Mouse (Mus musculus): ENCODE measurements around the gene Tmem236. TPM values are rescaled to one million over a fixed set of nuclear protein-coding genes. Genes with fewer than 3 reads are reported as not detected.

Gene Tmem236
- polyA plus RNA-seq, 1 experiment from 2014 or later, result not detected

GRCm38 (mm10) chr2:14229149-14229548 lies 54.8 kb downstream of the Tmem236 start, which contains the start of gene Mrc1:
Mrc1 (plus strand) TSS chr2:14229392.
- no peak within 1 kb of the TSS for H3K9ac ChIP-seq (ENCODE audit: low read length)
- no peaks in the 10 kb centered on the region for H3K36me3 ChIP-seq (ENCODE audit: control insufficient read depth, insufficient read depth, low read length)
- H3K4me2 ChIP-seq (ENCODE audit: low read depth), result no peak within 1 kb of the TSS
- ATAC-seq (ENCODE audit: insufficient read depth, low FRiP score, low TSS enrichment), result no peak
- H3K4me3 ChIP-seq (ENCODE audit: low read depth, low read length), result no peak within 1 kb of the TSS
- no peaks in the 10 kb centered on the region for H3K9me3 ChIP-seq (ENCODE audit: control insufficient read depth, low read length)
- no peaks in the 10 kb centered on the region for H3K27me3 ChIP-seq (ENCODE audit: control insufficient read depth, insufficient read depth, low read length)
- H3K4me1 ChIP-seq (ENCODE audit: control insufficient read depth, insufficient read depth, low read length), result no peaks in the 10 kb centered on the region
- H3K27ac ChIP-seq (ENCODE audit: low read depth, low read length), result no peak within 1 kb of the TSS
- WGBS, result 57% methylated on average over 3 of the region's 3 CpGs
- no peak for DNase-seq (ENCODE audit: low spot score)

GRCm38 (mm10) chr2:14229979-14230378 lies 55.7 kb downstream of the Tmem236 start:
- no peaks in the 10 kb centered on the region for H3K4me1 ChIP-seq (ENCODE audit: control insufficient read depth, insufficient read depth, low read length)
- H3K9me3 ChIP-seq (ENCODE audit: control insufficient read depth, low read length), result no peaks in the 10 kb centered on the region
- H3K36me3 ChIP-seq (ENCODE audit: control insufficient read depth, insufficient read depth, low read length), result no peaks in the 10 kb centered on the region
- 93% methylated on average over 14 of the region's 14 CpGs for WGBS
- DNase-seq (ENCODE audit: low spot score), result no peak
- no peak overlapping the region for H3K9ac ChIP-seq (ENCODE audit: low read length)
- H3K27me3 ChIP-seq (ENCODE audit: control insufficient read depth, insufficient read depth, low read length), result no peaks in the 10 kb centered on the region
- H3K4me3 ChIP-seq (ENCODE audit: low read depth, low read length), result no peak overlapping the region
- no peak overlapping the region for H3K4me2 ChIP-seq (ENCODE audit: low read depth)
- ATAC-seq (ENCODE audit: insufficient read depth, low FRiP score, low TSS enrichment), result no peak
- no peak overlapping the region for H3K27ac ChIP-seq (ENCODE audit: low read depth, low read length)

DNA sequence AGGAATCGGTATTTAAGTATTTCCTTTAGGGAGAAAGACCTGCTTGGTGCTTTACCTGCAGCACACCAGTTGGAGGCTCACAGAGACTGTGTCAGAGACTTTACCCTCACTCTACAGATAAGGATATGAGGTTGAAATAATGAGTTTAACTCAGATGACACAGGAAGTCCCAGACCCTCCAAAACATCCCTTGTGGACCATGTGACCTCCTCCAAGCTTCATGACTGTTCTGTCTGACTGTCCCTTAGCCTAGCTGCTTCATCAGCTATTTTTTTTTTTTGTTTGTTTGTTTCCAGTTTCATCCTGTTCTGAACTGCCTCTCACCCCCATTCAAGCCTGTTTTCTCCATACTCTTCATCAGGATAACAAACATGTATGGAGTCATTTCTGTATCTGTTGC lies 58.6 kb downstream of the Tmem236 start:
- no peaks in the 10 kb centered on the region for H3K27me3 ChIP-seq (ENCODE audit: control insufficient read depth, insufficient read depth, low read length)
- ATAC-seq (ENCODE audit: insufficient read depth, low FRiP score, low TSS enrichment), result no peak

GRCm38 (mm10) chr2:14233983-14234382 lies 59.7 kb downstream of the Tmem236 start:
- DNase-seq (ENCODE audit: low spot score) (no peak), ATAC-seq (ENCODE audit: insufficient read depth, low FRiP score, low TSS enrichment) (no peak)
- no peaks in the 10 kb centered on the region for H3K27me3 ChIP-seq (ENCODE audit: control insufficient read depth, insufficient read depth, low read length)
- H3K9me3 ChIP-seq (ENCODE audit: control insufficient read depth, low read length), result no peaks in the 10 kb centered on the region
- no peaks in the 10 kb centered on the region for H3K36me3 ChIP-seq (ENCODE audit: control insufficient read depth, insufficient read depth, low read length)
- no peak overlapping the region for H3K4me2 ChIP-seq (ENCODE audit: low read depth)
- no peaks in the 10 kb centered on the region for H3K4me1 ChIP-seq (ENCODE audit: control insufficient read depth, insufficient read depth, low read length)
- WGBS, result 72% methylated on average over 2 of the region's 2 CpGs
- no peak overlapping the region for H3K4me3 ChIP-seq (ENCODE audit: low read depth, low read length)
- H3K9ac ChIP-seq (ENCODE audit: low read length), result no peak overlapping the region
- H3K27ac ChIP-seq (ENCODE audit: low read depth, low read length), result no peak overlapping the region

More for the DNA sequence above, 58.6 kb downstream of the Tmem236 start:
- no peaks in the 10 kb centered on the region for H3K36me3 ChIP-seq (ENCODE audit: control insufficient read depth, insufficient read depth, low read length)
- no peaks in the 10 kb centered on the region for H3K9me3 ChIP-seq (ENCODE audit: control insufficient read depth, low read length)
- H3K9ac ChIP-seq (ENCODE audit: low read length), result no peak overlapping the region
- no peaks in the 10 kb centered on the region for H3K4me1 ChIP-seq (ENCODE audit: control insufficient read depth, insufficient read depth, low read length)
- H3K4me2 ChIP-seq (ENCODE audit: low read depth), result no peak overlapping the region
- H3K4me3 ChIP-seq (ENCODE audit: low read depth, low read length), result no peak overlapping the region
- 100% methylated on average over 1 of the region's 1 CpGs for WGBS
- H3K27ac ChIP-seq (ENCODE audit: low read depth, low read length), result no peak overlapping the region
- no peak for DNase-seq (ENCODE audit: low spot score)

GRCm38 (mm10) chr2:14235319-14235718 lies 61.0 kb downstream of the Tmem236 start:
- Histone ChIP-seq H3K27ac (ENCODE audit: low read depth, low read length) (no peak overlapping the region), H3K4me3 (ENCODE audit: low read depth, low read length) (no peak overlapping the region), H3K9me3 (ENCODE audit: control insufficient read depth, low read length) (no peaks in the 10 kb centered on the region), H3K36me3 (ENCODE audit: control insufficient read depth, insufficient read depth, low read length) (no peaks in the 10 kb centered on the region), H3K27me3 (ENCODE audit: control insufficient read depth, insufficient read depth, low read length) (no peaks in the 10 kb centered on the region), H3K4me2 (ENCODE audit: low read depth) (no peak overlapping the region), H3K9ac (ENCODE audit: low read length) (no peak overlapping the region), H3K4me1 (ENCODE audit: control insufficient read depth, insufficient read depth, low read length) (no peaks in the 10 kb centered on the region)
- 88% methylated on average over 5 of the region's 5 CpGs for WGBS
- DNase-seq (ENCODE audit: low spot score), result no peak
- no peak for ATAC-seq (ENCODE audit: insufficient read depth, low FRiP score, low TSS enrichment)

- no peaks in the 10 kb centered on the region for H3K9me3 ChIP-seq (ENCODE audit: control insufficient read depth, low read length)
- no peaks in the 10 kb centered on the region for H3K36me3 ChIP-seq (ENCODE audit: control insufficient read depth, insufficient read depth, low read length)
- H3K9ac ChIP-seq (ENCODE audit: low read length), result no peak overlapping the region
- no peaks in the 10 kb centered on the region for H3K4me1 ChIP-seq (ENCODE audit: control insufficient read depth, insufficient read depth, low read length)
- 94% methylated on average over 4 of the region's 4 CpGs for WGBS
- DNase-seq (ENCODE audit: low spot score) (no peak), ATAC-seq (ENCODE audit: insufficient read depth, low FRiP score, low TSS enrichment) (no peak)
- H3K27ac ChIP-seq (ENCODE audit: low read depth, low read length), result no peak overlapping the region
- no peak overlapping the region for H3K4me2 ChIP-seq (ENCODE audit: low read depth)
- H3K27me3 ChIP-seq (ENCODE audit: control insufficient read depth, insufficient read depth, low read length), result no peaks in the 10 kb centered on the region
- no peak overlapping the region for H3K4me3 ChIP-seq (ENCODE audit: low read depth, low read length)
These were observed 62.6 kb downstream of the Tmem236 start for GRCm38 (mm10) chr2:14236920-14237319.

GRCm38 (mm10) chr2:14237723-14238122 lies 63.4 kb downstream of the Tmem236 start:
- Histone ChIP-seq H3K4me3 (ENCODE audit: low read depth, low read length) (no peak overlapping the region), H3K9ac (ENCODE audit: low read length) (no peak overlapping the region), H3K36me3 (ENCODE audit: control insufficient read depth, insufficient read depth, low read length) (no peaks in the 10 kb centered on the region), H3K9me3 (ENCODE audit: control insufficient read depth, low read length) (no peaks in the 10 kb centered on the region), H3K4me1 (ENCODE audit: control insufficient read depth, insufficient read depth, low read length) (no peaks in the 10 kb centered on the region), H3K4me2 (ENCODE audit: low read depth) (no peak overlapping the region), H3K27me3 (ENCODE audit: control insufficient read depth, insufficient read depth, low read length) (no peaks in the 10 kb centered on the region), H3K27ac (ENCODE audit: low read depth, low read length) (no peak overlapping the region)
- no peak for ATAC-seq (ENCODE audit: insufficient read depth, low FRiP score, low TSS enrichment)
- 60% methylated on average over 4 of the region's 4 CpGs for WGBS
- no peak for DNase-seq (ENCODE audit: low spot score)

GRCm38 (mm10) chr2:14239151-14239550 lies 64.8 kb downstream of the Tmem236 start:
- no peak for DNase-seq (ENCODE audit: low spot score)
- Histone ChIP-seq H3K4me1 (ENCODE audit: control insufficient read depth, insufficient read depth, low read length) (no peaks in the 10 kb centered on the region), H3K4me3 (ENCODE audit: low read depth, low read length) (no peak overlapping the region), H3K4me2 (ENCODE audit: low read depth) (no peak overlapping the region), H3K27me3 (ENCODE audit: control insufficient read depth, insufficient read depth, low read length) (no peaks in the 10 kb centered on the region), H3K36me3 (ENCODE audit: control insufficient read depth, insufficient read depth, low read length) (no peaks in the 10 kb centered on the region), H3K9ac (ENCODE audit: low read length) (no peak overlapping the region), H3K9me3 (ENCODE audit: control insufficient read depth, low read length) (no peaks in the 10 kb centered on the region), H3K27ac (ENCODE audit: low read depth, low read length) (no peak overlapping the region)
- WGBS, result 58% methylated on average over 5 of the region's 5 CpGs
- ATAC-seq (ENCODE audit: insufficient read depth, low FRiP score, low TSS enrichment), result no peak

- no peak overlapping the region for H3K4me3 ChIP-seq (ENCODE audit: low read depth, low read length)
- 92% methylated on average over 5 of the region's 5 CpGs for WGBS
- no peak overlapping the region for H3K4me2 ChIP-seq (ENCODE audit: low read depth)
- no peaks in the 10 kb centered on the region for H3K36me3 ChIP-seq (ENCODE audit: control insufficient read depth, insufficient read depth, low read length)
- H3K9ac ChIP-seq (ENCODE audit: low read length), result no peak overlapping the region
- no peaks in the 10 kb centered on the region for H3K9me3 ChIP-seq (ENCODE audit: control insufficient read depth, low read length)
- DNase-seq (ENCODE audit: low spot score) (no peak), ATAC-seq (ENCODE audit: insufficient read depth, low FRiP score, low TSS enrichment) (no peak)
- no peaks in the 10 kb centered on the region for H3K27me3 ChIP-seq (ENCODE audit: control insufficient read depth, insufficient read depth, low read length)
- no peak overlapping the region for H3K27ac ChIP-seq (ENCODE audit: low read depth, low read length)
- H3K4me1 ChIP-seq (ENCODE audit: control insufficient read depth, insufficient read depth, low read length), result no peaks in the 10 kb centered on the region
These were observed 69.8 kb downstream of the Tmem236 start for GRCm38 (mm10) chr2:14244157-14244556.
